Mouse (Mus musculus) bone marrow, adult 2 months (tissue): Measurements from ENCODE around the gene Zdhhc21. TPM values are rescaled to one million over a fixed set of nuclear protein-coding genes. Genes with fewer than 3 reads are reported as not detected.

Experiments
- H3K27ac ChIP-seq: fragments of 200-500 bp; 2 replicates; pipeline ENCODE4 v1.5.1; 2012; ENCODE audit warnings: low read depth, mild to moderate bottlenecking, control low read depth, inconsistent platforms, low read length; ENCODE audit not compliant: control insufficient read depth, poor library complexity, insufficient read depth
- H3K4me1 ChIP-seq: fragments of 200-500 bp; 2 replicates; pipeline ENCODE4 v1.6.1; 2011; ENCODE audit warnings: low read length; ENCODE audit not compliant: control insufficient read depth, insufficient read depth
- H3K4me3 ChIP-seq: fragments of 200-500 bp; replicated peaks from 2 replicates; pipeline ENCODE3; 2011; ENCODE audit warnings: mild to moderate bottlenecking, low read depth, low read length, control low read depth; ENCODE audit not compliant: control insufficient read depth
- CTCF ChIP-seq: fragments of 200-500 bp; IDR thresholded peaks from 2 replicates; pipeline ENCODE4 v1.5.1; 2011; ENCODE audit warnings: low read length, control low read depth; ENCODE audit not compliant: control insufficient read depth, insufficient read depth
- POLR2A ChIP-seq: fragments of 200-500 bp; IDR thresholded peaks from 2 replicates; pipeline ENCODE4 v1.6.1; 2011; ENCODE audit warnings: low read depth, mild to moderate bottlenecking, control low read depth, low read length, borderline replicate concordance; ENCODE audit not compliant: control insufficient read depth
- WGBS: fragments of 180-500 bp; shearing (Covaris S2); methylation state at CpG from one replicate; pipeline ENCODE4 v1.1.7; 2018; 5-methylcytosine and 5-hydroxymethylcytosine counted together
- polyA plus RNA-seq: library from polyadenylated mRNA; stranded (reverse); fragments of >200 nt; gene quantifications from 2 replicates; pipeline ENCODE4 v1.2.4, GENCODE M21; 2011; ENCODE audit warnings: low replicate concordance; ENCODE audit not compliant: missing spikeins, insufficient read depth, insufficient read length

The Zdhhc21 gene
- polyA plus RNA-seq, 1 experiment, result 2.2 TPM

- Histone ChIP-seq H3K4me3 (no peak overlapping the region), H3K4me1 (no peaks in the 10 kb centered on the region), H3K27ac (no peak overlapping the region)
- TF ChIP-seq POLR2A (no peak), CTCF (no peak)
- 88% methylated on average over 2 of the region's 2 CpGs for WGBS
Measured at GRCm38 (mm10) chr4:82827001-82827400, 32.8 kb downstream of the Zdhhc21 start.

- Histone ChIP-seq H3K4me1 (no peaks in the 10 kb centered on the region), H3K4me3 (no peak overlapping the region), H3K27ac (no peak overlapping the region)
- TF ChIP-seq CTCF (no peak), POLR2A (no peak)
- 53% methylated on average over 5 of the region's 5 CpGs for WGBS
Measured at GRCm38 (mm10) chr4:82817833-82818232, 41.9 kb downstream of the Zdhhc21 start.

DNA sequence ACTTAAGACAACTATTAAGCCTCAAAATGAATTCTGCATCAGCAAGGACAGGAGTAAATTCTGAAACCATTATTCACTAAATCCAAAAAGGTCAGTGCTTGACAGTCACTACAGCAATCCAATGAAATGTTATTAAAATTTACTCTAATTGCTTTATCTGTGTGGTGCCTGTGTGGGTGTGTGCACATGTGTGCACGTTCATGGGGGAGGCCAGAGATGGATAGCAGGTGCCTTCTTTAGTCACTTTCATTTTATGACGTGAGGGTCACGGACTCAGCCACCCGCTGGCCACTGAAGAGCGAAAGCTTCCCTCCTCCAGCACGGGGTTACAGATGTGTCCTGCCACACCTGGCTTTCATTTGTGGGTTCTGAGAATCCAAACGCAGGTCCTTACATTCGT is 43.4 kb downstream of the Zdhhc21 start:
- 75% methylated on average over 8 of the region's 8 CpGs for WGBS
- no peak for TF ChIP-seq CTCF
- TF ChIP-seq POLR2A, result no peak
- no peaks in the 10 kb centered on the region for H3K4me1 ChIP-seq
- peak overlapping the region; percentile 5 for H3K4me3 ChIP-seq
- no peak overlapping the region for H3K27ac ChIP-seq

DNA sequence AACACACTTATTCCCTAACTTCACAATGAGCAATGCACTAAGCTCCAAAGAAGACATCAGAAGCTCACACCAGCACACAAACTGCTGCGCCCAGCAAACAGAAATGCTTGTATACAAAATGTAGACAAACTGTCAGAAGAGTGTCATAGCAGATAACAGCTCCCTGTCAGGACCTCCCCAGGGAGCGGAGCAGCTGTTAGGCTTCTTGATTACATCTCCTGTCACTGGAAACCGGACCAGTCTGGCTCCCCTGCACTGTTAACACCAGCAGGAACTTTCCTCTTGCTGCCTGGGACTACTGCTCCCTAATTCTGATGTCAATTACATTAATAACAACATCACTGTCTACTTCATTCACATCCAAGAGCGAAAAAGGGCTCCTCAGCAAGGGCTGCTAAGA is 44.5 kb downstream of the Zdhhc21 start:
- Histone ChIP-seq H3K27ac (no peak overlapping the region), H3K4me3 (no peak overlapping the region), H3K4me1 (no peaks in the 10 kb centered on the region)
- 64% methylated on average over 4 of the region's 4 CpGs for WGBS
- TF ChIP-seq POLR2A, result no peak
- TF ChIP-seq CTCF, result no peak

GRCm38 (mm10) chr4:82813356-82813755 is 46.4 kb downstream of the Zdhhc21 start:
- 76% methylated on average over 6 of the region's 6 CpGs for WGBS
- H3K27ac ChIP-seq, result no peak overlapping the region
- TF ChIP-seq POLR2A, result no peak
- no peak for TF ChIP-seq CTCF
- H3K4me1 ChIP-seq, result no peaks in the 10 kb centered on the region
- no peak overlapping the region for H3K4me3 ChIP-seq

- no peak overlapping the region for H3K27ac ChIP-seq
- H3K4me3 ChIP-seq, result no peak overlapping the region
- H3K4me1 ChIP-seq, result no peaks in the 10 kb centered on the region
- 88% methylated on average over 10 of the region's 10 CpGs for WGBS
- TF ChIP-seq POLR2A (no peak), CTCF (no peak)
Measured at GRCm38 (mm10) chr4:82807811-82808210, 51.9 kb downstream of the Zdhhc21 start.

DNA sequence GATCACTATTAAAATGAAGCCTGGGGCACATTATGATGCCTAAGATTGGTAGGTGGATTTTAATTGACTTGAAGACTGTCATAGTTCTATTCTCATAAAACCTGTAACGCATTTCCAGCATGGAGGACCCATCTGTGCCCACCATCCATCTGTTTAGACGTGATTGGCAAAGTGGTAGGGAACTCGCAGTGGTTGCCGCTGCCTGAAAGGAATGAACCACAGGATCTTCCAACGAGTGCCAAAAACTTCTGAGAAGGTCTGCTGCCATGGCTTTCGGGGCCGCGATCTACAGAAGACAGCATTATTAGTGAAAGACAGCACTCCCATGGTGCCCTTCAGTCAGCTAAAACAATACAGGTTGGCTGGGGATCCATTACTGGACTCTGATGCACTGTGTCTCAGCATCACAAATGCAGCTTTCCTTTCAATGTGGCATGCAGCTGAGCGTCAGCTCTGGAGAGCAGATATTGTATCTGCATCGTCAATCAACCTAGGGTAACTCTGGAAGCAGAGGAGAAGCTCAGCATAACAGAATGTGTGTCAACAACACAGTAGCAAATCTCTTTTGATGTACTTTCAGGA is 53.5 kb downstream of the Zdhhc21 start:
- TF ChIP-seq POLR2A (no peak), CTCF (no peak)
- no peak overlapping the region for H3K4me3 ChIP-seq
- no peaks in the 10 kb centered on the region for H3K4me1 ChIP-seq
- H3K27ac ChIP-seq, result no peak overlapping the region
- 89% methylated on average over 10 of the region's 10 CpGs for WGBS

GRCm38 (mm10) chr4:82804019-82804418 is 55.7 kb downstream of the Zdhhc21 start:
- H3K4me3 ChIP-seq, result no peak overlapping the region
- no peak overlapping the region for H3K27ac ChIP-seq
- 74% methylated on average over 2 of the region's 2 CpGs for WGBS

DNA sequence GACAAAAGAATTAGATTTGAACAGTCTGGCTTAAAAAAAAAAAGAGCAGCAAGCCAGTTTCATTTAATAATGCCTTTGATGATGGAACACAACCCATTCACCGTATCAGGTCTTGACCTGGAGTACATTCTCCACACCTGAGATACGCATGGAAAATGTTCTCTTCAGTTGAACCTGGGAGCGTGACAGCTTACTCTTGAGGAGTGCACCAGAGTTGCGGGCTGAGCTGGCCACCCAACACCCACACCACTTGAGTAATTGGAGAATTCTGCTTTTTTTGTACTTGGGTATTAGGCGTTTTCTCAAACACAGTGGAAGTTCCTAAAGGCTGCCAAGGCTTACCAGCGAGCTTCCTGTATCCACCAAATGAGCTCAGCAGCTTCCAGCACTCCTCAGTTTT is 66.2 kb downstream of the Zdhhc21 start:
- H3K4me3 ChIP-seq, result no peak overlapping the region
- no peaks in the 10 kb centered on the region for H3K4me1 ChIP-seq
- no peak overlapping the region for H3K27ac ChIP-seq
- WGBS, result 81% methylated on average over 6 of the region's 6 CpGs
- no peak for TF ChIP-seq POLR2A
- no peak for TF ChIP-seq CTCF

More at GRCm38 (mm10) chr4:82804019-82804418, 55.7 kb downstream of the Zdhhc21 start:
- no peaks in the 10 kb centered on the region for H3K4me1 ChIP-seq
- TF ChIP-seq CTCF (no peak), POLR2A (no peak)
